Mouse (Mus musculus): ENCODE measurements around the gene Ush1g. TPM values are rescaled to one million over a fixed set of nuclear protein-coding genes. Genes with fewer than 3 reads are reported as not detected.

Gene Ush1g
- polyA plus RNA-seq, 1 experiment from 2014 or later: 0.04 TPM

GRCm38 (mm10) chr11:115265771-115266399, 56.0 kb downstream of the Ush1g start:
- Histone ChIP-seq H3K9ac (no peak overlapping the region), H3K4me1 (peaks cover 27% of the 10 kb centered on the region), H3K36me3 (peaks cover 21% of the 10 kb centered on the region), H3K27ac (no peak overlapping the region), H3K9me3 (no peaks in the 10 kb centered on the region), H3K4me3 (peak overlapping the region; percentile 35; the same call in 1 of the 2 replicates), H3K27me3 (peaks cover 88% of the 10 kb centered on the region), H3K4me2 (0 out of 2 replicates have a peak overlapping the region, but pooled peaks have one; percentile 64)
- ATAC-seq (ENCODE audit: insufficient number of reproducible peaks, low FRiP score, low TSS enrichment, low read depth): no peak
- WGBS: 3% methylated on average over 20 of the region's 20 CpGs

Other genes starting within 250 kb of the Ush1g start
- 2.1 and 2.5 TPM in 2 replicates for gene Rab37, start 230.6 kb downstream of the Ush1g start, polyA plus RNA-seq (2015; fragmentation: Nextera tagmentation; extraction: Ambion mirVana)
- 0.46 and 0.65 TPM in 2 replicates for gene Cd300lf, start 188.0 kb downstream of the Ush1g start, polyA plus RNA-seq (2015; fragmentation: Nextera tagmentation; extraction: Ambion mirVana)
- gene Slc9a3r1, start 158.7 kb downstream of the Ush1g start, polyA plus RNA-seq (2015; fragmentation: Nextera tagmentation; extraction: Ambion mirVana): 41.8 and 43.9 TPM in 2 replicates
- 15.8 and 15.9 TPM in 2 replicates for gene Tmem104, start 134.6 kb downstream of the Ush1g start, polyA plus RNA-seq (2015; fragmentation: Nextera tagmentation; extraction: Ambion mirVana)
- 23.6 and 27.3 TPM in 2 replicates for gene Nat9, start 134.2 kb downstream of the Ush1g start, polyA plus RNA-seq (2015; fragmentation: Nextera tagmentation; extraction: Ambion mirVana)
- gene Grin2c, start 54.8 kb downstream of the Ush1g start, polyA plus RNA-seq (2015; fragmentation: Nextera tagmentation; extraction: Ambion mirVana): 0.05 TPM in 1 of 2 replicates, not detected in the other
- gene Fdxr, start 45.0 kb downstream of the Ush1g start, polyA plus RNA-seq (2015; fragmentation: Nextera tagmentation; extraction: Ambion mirVana): 15.2 and 16.6 TPM in 2 replicates
- gene Fads6, start 24.4 kb downstream of the Ush1g start, polyA plus RNA-seq (2015; fragmentation: Nextera tagmentation; extraction: Ambion mirVana): 0.16 and 0.24 TPM in 2 replicates
- 0.31 TPM in 1 of 2 replicates, not detected in the other for gene Otop2, start 14.9 kb downstream of the Ush1g start, polyA plus RNA-seq (2015; fragmentation: Nextera tagmentation; extraction: Ambion mirVana)
- gene Otop3, start 12.7 kb upstream of the Ush1g start, polyA plus RNA-seq (2015; fragmentation: Nextera tagmentation; extraction: Ambion mirVana): 0.10 and 0.11 TPM in 2 replicates
- gene Hid1, start 45.7 kb upstream of the Ush1g start, polyA plus RNA-seq (2015; fragmentation: Nextera tagmentation; extraction: Ambion mirVana): 3.8 and 3.9 TPM in 2 replicates
- gene Cdr2l, start 59.9 kb upstream of the Ush1g start, polyA plus RNA-seq (2015; fragmentation: Nextera tagmentation; extraction: Ambion mirVana): 9.2 and 10.8 TPM in 2 replicates
- gene Mrpl58, start 81.7 kb upstream of the Ush1g start, polyA plus RNA-seq (2015; fragmentation: Nextera tagmentation; extraction: Ambion mirVana): 141 and 142 TPM in 2 replicates
- 766 and 816 TPM in 2 replicates for gene Atp5h, start 97.9 kb upstream of the Ush1g start, polyA plus RNA-seq (2015; fragmentation: Nextera tagmentation; extraction: Ambion mirVana)
- 9.9 and 15.1 TPM in 2 replicates for gene Kctd2, start 98.1 kb upstream of the Ush1g start, polyA plus RNA-seq (2015; fragmentation: Nextera tagmentation; extraction: Ambion mirVana)
- not detected in 2 replicates for gene Trim80, start 118.5 kb upstream of the Ush1g start, polyA plus RNA-seq (2015; fragmentation: Nextera tagmentation; extraction: Ambion mirVana)
- not detected in 2 replicates for gene Slc16a5, start 140.4 kb upstream of the Ush1g start, polyA plus RNA-seq (2015; fragmentation: Nextera tagmentation; extraction: Ambion mirVana)
- 7.2 and 7.8 TPM in 2 replicates for gene Armc7, start 153.6 kb upstream of the Ush1g start, polyA plus RNA-seq (2015; fragmentation: Nextera tagmentation; extraction: Ambion mirVana)
- 81.6 and 82.1 TPM in 2 replicates for gene Nt5c, start 169.8 kb upstream of the Ush1g start, polyA plus RNA-seq (2015; fragmentation: Nextera tagmentation; extraction: Ambion mirVana)
- 495 and 589 TPM in 2 replicates for gene Jpt1, start 192.3 kb upstream of the Ush1g start, polyA plus RNA-seq (2015; fragmentation: Nextera tagmentation; extraction: Ambion mirVana)
- gene Sumo2, start 214.2 kb upstream of the Ush1g start, polyA plus RNA-seq (2015; fragmentation: Nextera tagmentation; extraction: Ambion mirVana): 765 and 837 TPM in 2 replicates
- 140 and 146 TPM in 2 replicates for gene Nup85, start 242.4 kb upstream of the Ush1g start, polyA plus RNA-seq (2015; fragmentation: Nextera tagmentation; extraction: Ambion mirVana)

Measured in limb, embryonic 15.5 days (tissue).